Mouse (Mus musculus) intestine, embryonic 16.5 days (tissue): ENCODE measurements around the gene Spata22. TPM values are rescaled to one million over a fixed set of nuclear protein-coding genes. Genes with fewer than 3 reads are reported as not detected.
"Not testable (repeated sequence)": the region's sequence is repeated elsewhere in the genome, so short reads cannot be mapped to it uniquely, and the experiment has no call there.

Source experiments
- ATAC-seq: fragments of 200-750 bp; cut with Nextera tagmentation; 2 replicates; pipeline ENCODE4 v1.8.0; 2017; ENCODE audit warnings: moderate TSS enrichment, moderate library complexity
- H3K27ac ChIP-seq: fragments of 300-500 bp; sonication (generic); 2 replicates; pipeline ENCODE4 v1.5.1; 2014; ENCODE audit warnings: mild to moderate bottlenecking, low read length
- H3K27me3 ChIP-seq: fragments of 300-500 bp; sonication (generic); replicated peaks from 2 replicates; pipeline ENCODE4 v1.6.1; 2014; ENCODE audit warnings: low read length, control low read depth, mixed read lengths; ENCODE audit not compliant: control insufficient read depth, insufficient read depth
- H3K36me3 ChIP-seq: fragments of 300-500 bp; sonication (generic); 2 replicates; pipeline ENCODE4 v1.6.1; 2014; ENCODE audit warnings: low read length, control low read depth; ENCODE audit not compliant: control insufficient read depth, insufficient read depth
- H3K4me1 ChIP-seq: fragments of 300-500 bp; sonication (generic); 2 replicates; pipeline ENCODE4 v1.6.1; 2014; ENCODE audit warnings: low read length, control low read depth, mixed read lengths; ENCODE audit not compliant: control insufficient read depth, insufficient read depth
- H3K4me2 ChIP-seq: fragments of 300-500 bp; sonication (generic); 2 replicates; pipeline ENCODE4 v1.6.1; 2014; ENCODE audit warnings: low read depth, low read length, control low read depth
- H3K4me3 ChIP-seq: fragments of 300-500 bp; sonication (generic); 2 replicates; pipeline ENCODE4 v1.5.1; 2014; ENCODE audit warnings: mild to moderate bottlenecking, low read length
- H3K9ac ChIP-seq: fragments of 300-500 bp; sonication (generic); 2 replicates; pipeline ENCODE4 v1.6.1; 2014; ENCODE audit warnings: low read depth, low read length
- H3K9me3 ChIP-seq: fragments of 300-500 bp; sonication (generic); 2 replicates; pipeline ENCODE4 v1.6.1; 2016; ENCODE audit warnings: low read length, control low read depth; ENCODE audit not compliant: control insufficient read depth
- WGBS: fragments of 180-500 bp; shearing (Covaris S2); extraction: QIAGEN DNeasy Blood & Tissue Kit; methylation state at CpG from one replicate; pipeline ENCODE4 v1.1.7; 2014; 5-methylcytosine and 5-hydroxymethylcytosine counted together
- polyA plus RNA-seq: library from polyadenylated mRNA; unstranded; fragments of >200 nt; fragmentation: Nextera tagmentation; extraction: Ambion mirVana; gene quantifications from 2 replicates; pipeline ENCODE4 v1.2.1, GENCODE M21; 2015

Spata22 gene
- polyA plus RNA-seq, result 0.21 and 0.31 TPM in 2 replicates

- WGBS, result 78% methylated on average over 27 of the region's 27 CpGs
- Histone ChIP-seq H3K36me3 (no peaks in the 10 kb centered on the region), H3K4me3 (no peak within 1 kb of the TSS), H3K4me2 (no peak within 1 kb of the TSS), H3K9ac (no peak within 1 kb of the TSS), H3K4me1 (0 out of 2 replicates have a peak, but pooled peaks cover 6% of the 10 kb centered on the region), H3K9me3 (no peaks in the 10 kb centered on the region), H3K27ac (no peak within 1 kb of the TSS), H3K27me3 (no peaks in the 10 kb centered on the region)
- ATAC-seq, result no peak
Measured at GRCm38 (mm10) chr11:73329442-73329841, at the start of gene Spata22, which contains the start of the genes Aspa and Gm49340. Gene Spata22, plus strand, starts transcription at chr11:73329741. Gene Aspa, minus strand, starts transcription at chr11:73329596. Gene Gm49340, plus strand, starts transcription at chr11:73329741.

GRCm38 (mm10) chr11:73280710-73281109 lies 48.8 kb upstream of the Spata22 start:
- peaks cover 12% of the 10 kb centered on the region for H3K4me1 ChIP-seq
- no peaks in the 10 kb centered on the region for H3K36me3 ChIP-seq
- no peak overlapping the region for H3K4me3 ChIP-seq
- H3K27me3 ChIP-seq, result no peaks in the 10 kb centered on the region
- no peak overlapping the region for H3K4me2 ChIP-seq
- no peaks in the 10 kb centered on the region for H3K9me3 ChIP-seq
- 31% methylated on average over 5 of the region's 5 CpGs for WGBS
- H3K27ac ChIP-seq, result no peak overlapping the region
- H3K9ac ChIP-seq, result no peak overlapping the region
- no peak for ATAC-seq

GRCm38 (mm10) chr11:73281528-73282027 lies 48.0 kb upstream of the Spata22 start:
- H3K4me3 ChIP-seq, result peak overlapping the region; percentile 47
- peak; percentile 94 for ATAC-seq
- no peaks in the 10 kb centered on the region for H3K27me3 ChIP-seq
- no peaks in the 10 kb centered on the region for H3K36me3 ChIP-seq
- WGBS, result 3% methylated on average over 16 of the region's 16 CpGs
- no peak overlapping the region for H3K27ac ChIP-seq
- H3K4me2 ChIP-seq, result peak overlapping the region; percentile 58
- peak overlapping the region; percentile 48; the same call in 1 of the 2 replicates for H3K9ac ChIP-seq
- H3K9me3 ChIP-seq, result no peaks in the 10 kb centered on the region
- H3K4me1 ChIP-seq, result peaks cover 12% of the 10 kb centered on the region

GRCm38 (mm10) chr11:73283369-73283768 lies 46.2 kb upstream of the Spata22 start:
- H3K4me1 ChIP-seq, result peaks cover 12% of the 10 kb centered on the region
- no peak overlapping the region for H3K4me2 ChIP-seq
- ATAC-seq, result peak; percentile 27; the same call in 1 of the 2 replicates
- H3K27me3 ChIP-seq, result no peaks in the 10 kb centered on the region
- H3K27ac ChIP-seq, result no peak overlapping the region
- H3K36me3 ChIP-seq, result no peaks in the 10 kb centered on the region
- no peak overlapping the region for H3K4me3 ChIP-seq
- 57% methylated on average over 9 of the region's 9 CpGs for WGBS
- H3K9ac ChIP-seq, result no peak overlapping the region
- no peaks in the 10 kb centered on the region for H3K9me3 ChIP-seq

GRCm38 (mm10) chr11:73283926-73284325 lies 45.6 kb upstream of the Spata22 start:
- Histone ChIP-seq H3K27ac (no peak overlapping the region), H3K9ac (no peak overlapping the region), H3K4me3 (no peak overlapping the region), H3K36me3 (no peaks in the 10 kb centered on the region), H3K9me3 (no peaks in the 10 kb centered on the region), H3K27me3 (no peaks in the 10 kb centered on the region), H3K4me2 (no peak overlapping the region), H3K4me1 (peaks cover 12% of the 10 kb centered on the region)
- ATAC-seq, result no peak
- 24% methylated on average over 1 of the region's 1 CpGs for WGBS

GRCm38 (mm10) chr11:73284351-73284750 lies 45.2 kb upstream of the Spata22 start:
- H3K4me1 ChIP-seq, result peaks cover 12% of the 10 kb centered on the region
- H3K4me2 ChIP-seq, result no peak overlapping the region
- no peak overlapping the region for H3K4me3 ChIP-seq
- no peaks in the 10 kb centered on the region for H3K36me3 ChIP-seq
- H3K27me3 ChIP-seq, result no peaks in the 10 kb centered on the region
- no peak overlapping the region for H3K27ac ChIP-seq
- no peak for ATAC-seq
- H3K9ac ChIP-seq, result no peak overlapping the region
- no peaks in the 10 kb centered on the region for H3K9me3 ChIP-seq

GRCm38 (mm10) chr11:73289621-73290020 lies 39.9 kb upstream of the Spata22 start:
- no peak overlapping the region for H3K4me3 ChIP-seq
- H3K27ac ChIP-seq, result no peak overlapping the region
- 83% methylated on average over 1 of the region's 1 CpGs for WGBS
- no peaks in the 10 kb centered on the region for H3K36me3 ChIP-seq
- no peaks in the 10 kb centered on the region for H3K9me3 ChIP-seq
- H3K4me2 ChIP-seq, result no peak overlapping the region
- no peaks in the 10 kb centered on the region for H3K4me1 ChIP-seq
- no peak for ATAC-seq
- no peak overlapping the region for H3K9ac ChIP-seq
- H3K27me3 ChIP-seq, result no peaks in the 10 kb centered on the region

- Histone ChIP-seq H3K4me1 (no peaks in the 10 kb centered on the region), H3K4me3 (no peak overlapping the region), H3K27me3 (no peaks in the 10 kb centered on the region), H3K9me3 (no peaks in the 10 kb centered on the region), H3K9ac (no peak overlapping the region), H3K36me3 (no peaks in the 10 kb centered on the region), H3K27ac (no peak overlapping the region), H3K4me2 (no peak overlapping the region)
- no peak for ATAC-seq
- WGBS, result 63% methylated on average over 2 of the region's 2 CpGs
Measured at GRCm38 (mm10) chr11:73303123-73303522, 26.4 kb upstream of the Spata22 start.

GRCm38 (mm10) chr11:73315961-73316360 lies 13.6 kb upstream of the Spata22 start:
- Histone ChIP-seq H3K36me3 (no peaks in the 10 kb centered on the region), H3K27me3 (no peaks in the 10 kb centered on the region), H3K4me2 (no peak overlapping the region), H3K27ac (no peak overlapping the region), H3K4me3 (no peak overlapping the region), H3K9me3 (no peaks in the 10 kb centered on the region), H3K4me1 (no peaks in the 10 kb centered on the region), H3K9ac (no peak overlapping the region)
- WGBS, result 43% methylated on average over 3 of the region's 3 CpGs
- ATAC-seq, result no peak

- not testable (repeated sequence) for H3K27me3 ChIP-seq, H3K4me3 ChIP-seq, ATAC-seq, H3K36me3 ChIP-seq, H3K9me3 ChIP-seq, H3K27ac ChIP-seq, H3K4me1 ChIP-seq, H3K4me2 ChIP-seq, H3K9ac ChIP-seq
- WGBS, result 73% methylated on average over 2 of the region's 2 CpGs
Measured at GRCm38 (mm10) chr11:73318581-73318980, 11.0 kb upstream of the Spata22 start.
